Mouse (Mus musculus): ENCODE results near the gene Vsig10.
"Not testable (repeated sequence)": the region's sequence is repeated elsewhere in the genome, so short reads cannot be mapped to it uniquely, and the experiment has no call there.

DNA sequence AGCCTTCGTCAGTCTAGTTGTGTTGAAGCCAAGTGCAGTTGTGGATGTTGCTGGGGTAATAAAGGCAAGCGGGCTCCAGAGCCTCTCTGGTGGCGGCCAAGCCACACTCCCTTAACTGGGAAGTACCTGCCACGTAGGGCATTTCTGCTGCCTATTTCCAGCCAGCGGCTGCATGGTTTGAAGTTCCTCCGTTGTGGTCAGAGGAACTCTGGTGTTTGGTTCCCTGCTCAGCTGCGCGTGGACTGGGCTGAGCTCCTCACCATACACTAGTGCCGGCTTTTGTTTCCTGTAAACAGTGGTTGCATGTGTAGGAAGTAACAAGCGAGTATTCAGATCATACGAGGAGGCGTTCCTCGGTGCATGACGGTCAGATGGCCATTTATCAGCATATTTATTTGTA lies 58.8 kb downstream of the Vsig10 start:
- not testable (repeated sequence) for TF ChIP-seq CTCF, POLR2A (IDR thresholded peaks at IDR 0.05; ENCODE audit: extremely low read depth, insufficient read depth, low read length)

All from cortical plate, adult 2 months (tissue).